Mouse (Mus musculus) CH12.LX (cell line): Measurements from ENCODE around the gene Pllp. TPM values are rescaled to one million over a fixed set of nuclear protein-coding genes. Genes with fewer than 3 reads are reported as not detected.

Experiments
- DNase-seq: peaks from one replicate; pipeline ENCODE4 v3.0.0-alpha.2; 2013; ENCODE audit errors: extremely low read depth
- H3K27ac ChIP-seq: 2 replicates; pipeline ENCODE4 v1.5.1; 2012; ENCODE audit warnings: low read depth, mild to moderate bottlenecking, control low read depth, moderate library complexity; ENCODE audit not compliant: insufficient read depth
- H3K27me3 ChIP-seq: replicated peaks from 2 replicates; pipeline ENCODE3; 2012; ENCODE audit warnings: inconsistent platforms
- H3K36me3 ChIP-seq, 2 experiments: replicated peaks in 1 of 2; 2 replicates each; pipeline versions ENCODE3 to v1.6.1; 2012; ENCODE audit warnings: inconsistent platforms in 1 of 2, low read length in 1 of 2, mild to moderate bottlenecking in 1 of 2, mixed read lengths in 1 of 2, moderate library complexity in 1 of 2; ENCODE audit not compliant: control insufficient read depth in 1 of 2, insufficient read depth in 1 of 2
- H3K4me1 ChIP-seq, 2 experiments: 2 replicates each; pipeline ENCODE4 v1.6.1; 2012; ENCODE audit warnings: inconsistent platforms in 1 of 2, moderate library complexity in 1 of 2; ENCODE audit not compliant: insufficient read depth in 2 of 2, control insufficient read depth in 1 of 2
- H3K4me2 ChIP-seq: 2 replicates; pipeline ENCODE4 v1.6.1; 2012; ENCODE audit warnings: low read depth, mild to moderate bottlenecking, control low read depth; ENCODE audit not compliant: poor library complexity, insufficient read depth, severe bottlenecking
- H3K4me3 ChIP-seq, 3 experiments: fragments of 150-350 bp in 1 of 3; sonication (generic) in 1 of 3; replicated peaks in 1 of 3; 2 replicates each; pipeline versions ENCODE3 to v1.5.1; 2011 to 2012; ENCODE audit warnings: low read depth in 2 of 3, low read length in 2 of 3, mild to moderate bottlenecking in 2 of 3, moderate library complexity in 2 of 3, control low read depth in 1 of 3, improper control_type of control experiment in 1 of 3, inconsistent platforms in 1 of 3, mixed read lengths in 1 of 3; ENCODE audit not compliant: poor library complexity in 1 of 3
- H3K79me2 ChIP-seq: replicated peaks from 2 replicates; pipeline ENCODE4 v1.6.1; 2012; ENCODE audit warnings: mild to moderate bottlenecking, moderate library complexity; ENCODE audit not compliant: control insufficient read depth, poor library complexity, insufficient read depth, severe bottlenecking; ENCODE audit errors: extremely low read depth
- H3K9ac ChIP-seq: 2 replicates; pipeline ENCODE4 v1.6.1; 2012; ENCODE audit warnings: low read depth, mild to moderate bottlenecking, control low read depth, moderate library complexity; ENCODE audit not compliant: insufficient read depth
- H3K9me3 ChIP-seq: replicated peaks from 2 replicates; pipeline ENCODE3; 2012; ENCODE audit warnings: low read length, inconsistent platforms, mixed read lengths
- BHLHE40 ChIP-seq: IDR thresholded peaks from 2 replicates; pipeline ENCODE4 v1.6.1; 2011; ENCODE audit warnings: mild to moderate bottlenecking, low read depth, low read length, improper control_type of control experiment
- CHD1 ChIP-seq: IDR thresholded peaks from 2 replicates; pipeline ENCODE4 v1.6.1; 2012; ENCODE audit warnings: low read depth, low read length, improper control_type of control experiment, inconsistent platforms
- CHD2 ChIP-seq: IDR thresholded peaks from 2 replicates; pipeline ENCODE4 v1.6.1; 2011; ENCODE audit warnings: low read length, improper control_type of control experiment
- ELF1 ChIP-seq: IDR thresholded peaks from 2 replicates; pipeline ENCODE4 v1.6.1; 2014; ENCODE audit warnings: low read depth, mild to moderate bottlenecking, inconsistent platforms, low read length, improper control_type of control experiment
- EP300 ChIP-seq: IDR thresholded peaks from 2 replicates; pipeline ENCODE4 v1.6.1; 2011; ENCODE audit warnings: low read length, improper control_type of control experiment
- ETS1 ChIP-seq: conservative IDR thresholded peaks from 2 replicates; pipeline ENCODE4 v1.6.1; 2012; ENCODE audit warnings: low read depth, mild to moderate bottlenecking, inconsistent platforms, low read length, improper control_type of control experiment, moderate library complexity
- GABPA ChIP-seq: IDR thresholded peaks from 2 replicates; pipeline ENCODE4 v1.6.1; 2012; ENCODE audit warnings: low read depth, low read length, improper control_type of control experiment, inconsistent platforms; ENCODE audit not compliant: insufficient replicate concordance
- IRF4 ChIP-seq: IDR thresholded peaks from 2 replicates; pipeline ENCODE4 v1.6.1; 2014; ENCODE audit warnings: low read depth, mild to moderate bottlenecking, inconsistent platforms, low read length, improper control_type of control experiment
- JUN ChIP-seq: IDR thresholded peaks from 2 replicates; pipeline ENCODE4 v1.6.1; 2011; ENCODE audit warnings: low read depth, mild to moderate bottlenecking, low read length, improper control_type of control experiment, moderate library complexity; ENCODE audit not compliant: insufficient read depth
- JUND ChIP-seq: conservative IDR thresholded peaks from 2 replicates; pipeline ENCODE4 v1.6.1; 2011; ENCODE audit warnings: low read depth, low read length, improper control_type of control experiment
- KAT2A ChIP-seq: IDR thresholded peaks from 2 replicates; pipeline ENCODE4 v1.6.1; 2012; ENCODE audit warnings: low read length, improper control_type of control experiment, inconsistent platforms; ENCODE audit not compliant: insufficient replicate concordance
- MAX ChIP-seq: IDR thresholded peaks from 2 replicates; pipeline ENCODE4 v1.6.1; 2011; ENCODE audit warnings: low read length, improper control_type of control experiment
- MAZ ChIP-seq: IDR thresholded peaks from 2 replicates; pipeline ENCODE4 v1.6.1; 2012; ENCODE audit warnings: low read depth, mild to moderate bottlenecking, inconsistent platforms, low read length, improper control_type of control experiment, moderate library complexity
- MEF2A ChIP-seq: IDR thresholded peaks from 2 replicates; pipeline ENCODE4 v1.6.1; 2014; ENCODE audit warnings: low read depth, mild to moderate bottlenecking, inconsistent platforms, low read length, improper control_type of control experiment, borderline replicate concordance
- MXI1 ChIP-seq: IDR thresholded peaks from 2 replicates; pipeline ENCODE4 v1.6.1; 2011; ENCODE audit warnings: mild to moderate bottlenecking, low read depth, low read length, improper control_type of control experiment
- NELFE ChIP-seq: IDR thresholded peaks from 2 replicates; pipeline ENCODE4 v1.6.1; 2011; ENCODE audit warnings: low read depth, low read length, improper control_type of control experiment
- NRF1 ChIP-seq: IDR thresholded peaks from 2 replicates; pipeline ENCODE4 v1.6.1; 2014; ENCODE audit warnings: low read depth, mild to moderate bottlenecking, inconsistent platforms, low read length, improper control_type of control experiment, moderate library complexity
- POLR2A ChIP-seq: IDR thresholded peaks from 2 replicates; pipeline ENCODE4 v1.6.1; 2011; ENCODE audit warnings: low read depth, mild to moderate bottlenecking, improper control_type of control experiment, low read length
- POLR2AphosphoS2 ChIP-seq: IDR thresholded peaks from 2 replicates; pipeline ENCODE4 v1.6.1; 2011; ENCODE audit warnings: low read depth, low read length, improper control_type of control experiment
- RCOR1 ChIP-seq: conservative IDR thresholded peaks from 2 replicates; pipeline ENCODE4 v1.6.1; 2012; ENCODE audit warnings: low read depth, mild to moderate bottlenecking, inconsistent platforms, low read length, improper control_type of control experiment
- SMC3 ChIP-seq: IDR thresholded peaks from 2 replicates; pipeline ENCODE4 v1.6.1; 2011; ENCODE audit warnings: low read depth, low read length, improper control_type of control experiment
- TBP ChIP-seq: conservative IDR thresholded peaks from 2 replicates; pipeline ENCODE4 v1.6.1; 2011; ENCODE audit warnings: low read depth, low read length, improper control_type of control experiment
- TCF12 ChIP-seq: IDR thresholded peaks from 2 replicates; pipeline ENCODE4 v1.6.1; 2014; ENCODE audit warnings: low read depth, mild to moderate bottlenecking, inconsistent platforms, low read length, improper control_type of control experiment
- UBTF ChIP-seq: IDR thresholded peaks from 2 replicates; pipeline ENCODE4 v1.6.1; 2012; ENCODE audit warnings: low read depth, mild to moderate bottlenecking, inconsistent platforms, low read length, improper control_type of control experiment, moderate library complexity
- ZC3H11A ChIP-seq: IDR thresholded peaks from 2 replicates; pipeline ENCODE4 v1.6.1; 2012; ENCODE audit warnings: low read depth, mild to moderate bottlenecking, inconsistent platforms, low read length, improper control_type of control experiment
- ZKSCAN1 ChIP-seq: IDR thresholded peaks from 2 replicates; pipeline ENCODE4 v1.6.1; 2012; ENCODE audit warnings: low read depth, inconsistent platforms, low read length, improper control_type of control experiment, borderline replicate concordance
- ZMIZ1 ChIP-seq: IDR thresholded peaks from 2 replicates; pipeline ENCODE4 v1.6.1; 2012; ENCODE audit warnings: low read depth, mild to moderate bottlenecking, inconsistent platforms, low read length, improper control_type of control experiment
- dilution Hi-C: fragments of 300-500 bp; cut with MboI; formaldehyde crosslinking; loops from 2 replicates; pipeline ENCODE4 v1.14.3; 2020; ENCODE audit warnings: low sequenced_read_pairs; ENCODE audit not compliant: extremely low pct_unique_long_range_greater_than_20kb, extremely low pct_ligation_motif_present
- in situ Hi-C: fragments of 300-500 bp; cut with MboI; formaldehyde crosslinking; loops from 3 replicates; pipeline ENCODE4 v1.14.3; 2019; ENCODE audit warnings: low sequenced_read_pairs, low pct_ligation_motif_present, low pct_unique_long_range_greater_than_20kb, mixed read lengths
- polyA plus RNA-seq: library from polyadenylated mRNA; unstranded; fragments of >175 nt; gene quantifications from 2 replicates; pipeline ENCODE4 v1.2.1, GENCODE M21; 2012; ENCODE audit warnings: low read depth; ENCODE audit not compliant: insufficient read length
- total RNA-seq, 2 experiments: library from RNA; depleted of rRNA; stranded (reverse); fragments of 300-350 nt in 1 of 2; fragments of >200 nt in 1 of 2; gene quantifications; 2 replicates each; pipeline ENCODE4 v1.2.3; 2012 to 2014

Gene Pllp
- total and polyA plus RNA-seq, 3 experiments: 5.3 to 29.5 (median 6.1) TPM

DNA sequence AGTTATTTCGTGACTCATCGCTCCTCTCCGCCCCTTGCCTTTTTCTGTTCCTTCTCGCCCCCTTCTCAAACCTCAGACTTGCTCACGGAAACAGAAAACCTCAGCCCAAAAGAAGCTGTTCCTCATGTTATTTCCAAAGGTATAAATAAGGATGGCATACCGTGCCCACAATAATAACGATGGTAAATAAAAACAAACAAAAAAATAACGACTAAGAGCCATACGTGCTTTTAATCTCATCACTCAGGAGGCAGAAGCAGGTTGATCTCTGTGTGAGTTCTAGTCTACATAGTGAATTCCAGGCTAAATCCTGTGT lies 8.5 kb upstream of the Pllp start:
- Histone ChIP-seq H3K27ac (peak overlapping the region; percentile 94), H3K9me3 (no peaks in the 10 kb centered on the region), H3K4me1 (peaks cover 24 to 39% of the 10 kb centered on the region in 2 experiments), H3K27me3 (no peaks in the 10 kb centered on the region), H3K4me2 (peak overlapping the region; percentile 40), H3K9ac (peak overlapping the region; percentile 86), H3K4me3 (peak overlapping the region; percentile 40 to 71 (median 61)), H3K79me2 (no peaks in the 10 kb centered on the region), H3K36me3 (no peaks in the 10 kb centered on the region)
- in situ Hi-C loops: loop anchor here (10.0 kb wide), 1 partner anchor 200 kb away; no protein-coding TSS in a partner anchor
- dilution Hi-C loops: no loop called here
- 0 out of 2 replicates have a peak, but pooled peaks have one; percentile 15 for TF ChIP-seq TBP
- 0 out of 2 replicates have a peak, but pooled peaks have one; percentile 7 for TF ChIP-seq MXI1
- TF ChIP-seq MAX: 0 out of 2 replicates have a peak, but pooled peaks have one; percentile 2
- TF ChIP-seq JUN: 0 out of 2 replicates have a peak, but pooled peaks have one; percentile 12
- no peak; the same call in 1 of the 2 replicates for TF ChIP-seq ZMIZ1
- peak; percentile 59; the same call in 1 of the 2 replicates for TF ChIP-seq EP300
- peak; percentile 90; the same call in 1 of the 2 replicates for TF ChIP-seq CHD1
- no peak for TF ChIP-seq MEF2A
- TF ChIP-seq UBTF: 0 out of 2 replicates have a peak, but pooled peaks have one; percentile 39
- no peak for TF ChIP-seq KAT2A
- no peak for TF ChIP-seq ZC3H11A
- peak; percentile 57; the same call in 1 of the 2 replicates for TF ChIP-seq IRF4
- 0 out of 2 replicates have a peak, but pooled peaks have one; percentile 51 for TF ChIP-seq BHLHE40
- peak; percentile 46 for TF ChIP-seq ETS1
- no peak for TF ChIP-seq MAZ
- no peak; the same call in 1 of the 2 replicates for TF ChIP-seq JUND
- no peak for DNase-seq

DNA sequence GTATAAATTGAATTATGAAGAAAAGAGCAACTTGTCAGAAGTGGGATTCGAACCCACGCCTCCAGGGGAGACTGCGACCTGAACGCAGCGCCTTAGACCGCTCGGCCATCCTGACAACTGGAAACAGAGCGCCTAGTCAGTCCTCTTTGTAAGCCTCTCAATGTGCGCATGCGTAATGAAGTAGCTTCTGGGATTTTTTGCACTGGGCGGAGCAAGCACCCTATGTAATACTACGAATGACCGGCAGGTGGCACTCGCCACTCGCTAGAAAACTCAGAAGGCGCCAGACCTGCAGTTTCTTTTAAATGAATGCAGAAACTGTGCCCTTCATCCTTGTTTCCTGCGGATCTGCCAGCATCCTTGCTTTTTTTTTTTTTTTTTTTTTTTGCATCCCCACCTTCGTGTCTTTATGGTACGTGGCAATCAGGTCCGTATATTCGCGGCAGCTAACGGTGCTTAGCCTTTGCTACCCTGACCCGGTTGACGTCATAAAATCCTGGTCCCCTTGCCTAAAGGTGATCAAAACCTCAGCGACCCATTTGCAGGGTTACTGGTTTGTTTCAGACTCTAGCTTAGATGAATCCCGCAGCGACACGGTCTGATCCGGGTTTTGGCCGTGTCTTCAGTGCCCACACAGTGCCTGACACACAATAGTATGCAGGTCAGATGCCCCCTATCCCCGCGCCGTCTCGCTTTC lies 8.0 kb upstream of the Pllp start:
- peak; percentile 97 for DNase-seq
- Histone ChIP-seq H3K9me3 (no peaks in the 10 kb centered on the region), H3K4me3 (peak overlapping the region; percentile 61 to 71 (median 67)), H3K27ac (peak overlapping the region; percentile 94), H3K9ac (peak overlapping the region; percentile 86), H3K4me2 (peak overlapping the region; percentile 40), H3K27me3 (no peaks in the 10 kb centered on the region), H3K4me1 (peaks cover 21 to 34% of the 10 kb centered on the region in 2 experiments), H3K79me2 (no peaks in the 10 kb centered on the region), H3K36me3 (no peaks in the 10 kb centered on the region)
- dilution Hi-C loops (no loop called here), in situ Hi-C loops (loop anchor here (10.0 kb wide), 1 partner anchor 201 kb away; no protein-coding TSS in a partner anchor)
- TF ChIP-seq RCOR1: no peak
- 0 out of 2 replicates have a peak, but pooled peaks have one; percentile 65 for TF ChIP-seq MAZ
- TF ChIP-seq POLR2A: peak; percentile 74
- TF ChIP-seq UBTF: no peak
- no peak; the same call in 1 of the 2 replicates for TF ChIP-seq ZMIZ1
- TF ChIP-seq ZKSCAN1: no peak
- peak; percentile 99 for TF ChIP-seq TBP
- TF ChIP-seq SMC3: peak; percentile 97
- peak; percentile 64; the same call in 1 of the 2 replicates for TF ChIP-seq TCF12
- peak; percentile 89 for TF ChIP-seq ZC3H11A
- TF ChIP-seq MEF2A: peak; percentile 73; the same call in 1 of the 2 replicates
- TF ChIP-seq JUN: no peak; the same call in 1 of the 2 replicates
- 0 out of 2 replicates have a peak, but pooled peaks have one; percentile 7 for TF ChIP-seq MXI1
- TF ChIP-seq GABPA: no peak
- peak; percentile 17 for TF ChIP-seq JUND
- peak; percentile 89 for TF ChIP-seq NRF1
- TF ChIP-seq CHD2: no peak
- TF ChIP-seq CHD1: no peak
- TF ChIP-seq ETS1: no peak
- peak; percentile 92 for TF ChIP-seq ELF1
- peak; percentile 39; the same call in 1 of the 2 replicates for TF ChIP-seq NELFE
- peak; percentile 98 for TF ChIP-seq POLR2AphosphoS2
